Mouse (Mus musculus): ENCODE data around the gene Paqr3. TPM values are rescaled to one million over a fixed set of nuclear protein-coding genes. Genes with fewer than 3 reads are reported as not detected.

Paqr3 gene
- 22.3 and 25.3 TPM in 2 replicates for polyA plus RNA-seq (2014; fragmentation: Nextera tagmentation; extraction: Ambion mirVana)

DNA sequence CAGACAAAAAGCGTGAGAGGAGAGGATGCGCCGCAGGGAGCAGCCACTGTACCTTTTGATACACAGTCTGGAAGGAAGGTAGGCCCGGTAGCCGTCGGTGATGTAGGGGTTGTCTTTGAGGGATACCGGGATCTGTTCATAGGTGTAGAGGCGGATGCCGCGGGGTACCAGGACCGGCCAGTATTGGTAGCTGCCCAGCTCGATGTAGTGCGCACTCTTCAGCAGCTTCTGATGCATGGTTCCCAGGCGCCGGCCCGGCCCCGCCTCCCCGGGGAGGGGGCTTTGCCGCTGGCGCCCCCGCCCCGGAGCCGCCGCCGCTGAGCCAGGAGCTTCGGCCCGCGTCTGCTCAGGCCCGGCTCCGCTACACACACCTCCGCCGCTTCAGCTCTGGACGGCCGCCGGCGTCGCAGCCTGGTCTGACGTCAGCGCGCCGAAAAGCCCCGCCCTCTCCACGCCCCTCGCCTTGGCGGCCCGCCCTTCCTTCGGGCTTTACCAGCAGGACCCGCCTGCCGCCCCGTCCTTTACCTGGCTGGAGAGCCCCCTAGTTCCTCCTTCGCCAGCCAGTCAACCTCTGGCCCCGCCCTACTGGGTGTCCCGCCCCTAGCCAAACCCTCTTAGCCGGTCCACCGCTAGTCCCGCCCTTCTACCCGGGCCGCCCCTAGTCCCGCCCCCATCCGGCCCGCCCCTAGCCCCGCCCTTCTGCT is at the start of gene Paqr3:
Paqr3 (minus strand) TSS at position 390 of the 704 bp plus-strand sequence.
- Histone ChIP-seq H3K9ac (replicated peaks; ENCODE audit: low read depth, low read length) (peak within 1 kb of the TSS; percentile 75), H3K4me1 (ENCODE audit: control insufficient read depth, insufficient read depth, low read length) (peaks cover 17% of the 10 kb centered on the region), H3K36me3 (ENCODE audit: control insufficient read depth, insufficient read depth, low read length) (0 out of 2 replicates have a peak, but pooled peaks cover 3% of the 10 kb centered on the region), H3K27me3 (ENCODE audit: control insufficient read depth, insufficient read depth, low read length) (no peaks in the 10 kb centered on the region), H3K27ac (ENCODE audit: low read depth, low read length) (peak within 1 kb of the TSS; percentile 75), H3K4me2 (ENCODE audit: low read depth, low read length) (peak within 1 kb of the TSS; percentile 71), H3K4me3 (ENCODE audit: low read depth, low read length) (peak within 1 kb of the TSS; percentile 60), H3K9me3 (ENCODE audit: control insufficient read depth, low read length) (no peaks in the 10 kb centered on the region)
- under 1% methylated on average over 40 of the region's 62 CpGs for WGBS
- peak; percentile 98 for ATAC-seq (ENCODE audit: low read depth)

DNA sequence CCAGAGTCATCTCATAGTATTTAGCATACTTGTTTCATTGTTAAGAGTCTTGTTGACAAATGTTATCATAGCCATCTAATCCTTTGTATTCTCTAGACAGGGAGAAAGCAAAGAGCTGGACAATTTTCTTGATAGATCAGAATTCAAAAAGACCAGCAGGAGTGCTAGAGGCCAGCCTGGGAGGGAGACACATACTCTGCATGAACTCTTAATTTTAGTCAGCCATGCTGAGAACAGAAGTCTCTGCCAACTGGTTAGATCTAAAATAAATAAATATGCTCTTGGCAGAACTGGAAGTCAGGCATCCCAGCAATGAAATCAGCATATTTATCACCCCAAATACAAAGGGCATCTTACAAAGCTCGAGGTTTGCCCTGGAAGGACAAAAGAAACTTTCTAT is 43.3 kb upstream of the Paqr3 start:
- WGBS = 7% methylated on average over 1 of the region's 1 CpGs
- no peaks in the 10 kb centered on the region for H3K4me1 ChIP-seq (ENCODE audit: control insufficient read depth, insufficient read depth, low read length)
- ATAC-seq (ENCODE audit: low read depth) = no peak

DNA sequence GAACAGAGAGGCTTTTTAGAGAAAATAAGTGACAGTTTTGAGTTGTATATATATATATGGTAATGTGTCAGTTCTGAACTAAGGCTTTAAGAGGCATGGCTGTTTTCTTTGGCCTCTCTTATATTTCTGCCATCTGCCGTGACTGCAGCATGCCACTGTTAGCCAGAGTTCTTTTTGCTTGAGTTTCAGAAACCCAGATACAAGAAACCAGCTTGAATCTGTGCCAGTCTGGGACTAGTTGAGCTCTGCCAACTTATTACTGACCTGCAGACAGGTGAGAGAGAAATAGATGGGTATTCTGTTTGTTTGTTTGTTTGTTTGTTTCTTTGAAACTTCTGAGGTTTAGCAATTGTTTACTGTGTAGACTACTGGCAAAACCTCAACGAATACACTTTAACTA is 23.9 kb upstream of the Paqr3 start:
- H3K27me3 ChIP-seq (ENCODE audit: control insufficient read depth, insufficient read depth, low read length) = no peaks in the 10 kb centered on the region
- no peaks in the 10 kb centered on the region for H3K4me1 ChIP-seq (ENCODE audit: control insufficient read depth, insufficient read depth, low read length)
- no peak overlapping the region for H3K4me3 ChIP-seq (ENCODE audit: low read depth, low read length)
- 81% methylated on average over 2 of the region's 2 CpGs for WGBS
- H3K27ac ChIP-seq (ENCODE audit: low read depth, low read length) = no peak overlapping the region
- no peaks in the 10 kb centered on the region for H3K9me3 ChIP-seq (ENCODE audit: control insufficient read depth, low read length)
- H3K36me3 ChIP-seq (ENCODE audit: control insufficient read depth, insufficient read depth, low read length) = no peaks in the 10 kb centered on the region
- no peak overlapping the region for H3K4me2 ChIP-seq (ENCODE audit: low read depth, low read length)
- ATAC-seq (ENCODE audit: low read depth) = no peak
- no peak overlapping the region for H3K9ac ChIP-seq (replicated peaks; ENCODE audit: low read depth, low read length)

More for the DNA sequence above, 43.3 kb upstream of the Paqr3 start:
- Histone ChIP-seq H3K27me3 (ENCODE audit: control insufficient read depth, insufficient read depth, low read length) (no peaks in the 10 kb centered on the region; the same call in 1 of the 2 replicates), H3K27ac (ENCODE audit: low read depth, low read length) (no peak overlapping the region), H3K4me3 (ENCODE audit: low read depth, low read length) (no peak overlapping the region), H3K4me2 (ENCODE audit: low read depth, low read length) (no peak overlapping the region), H3K9me3 (ENCODE audit: control insufficient read depth, low read length) (no peaks in the 10 kb centered on the region), H3K36me3 (ENCODE audit: control insufficient read depth, insufficient read depth, low read length) (no peaks in the 10 kb centered on the region), H3K9ac (replicated peaks; ENCODE audit: low read depth, low read length) (no peak overlapping the region)

DNA sequence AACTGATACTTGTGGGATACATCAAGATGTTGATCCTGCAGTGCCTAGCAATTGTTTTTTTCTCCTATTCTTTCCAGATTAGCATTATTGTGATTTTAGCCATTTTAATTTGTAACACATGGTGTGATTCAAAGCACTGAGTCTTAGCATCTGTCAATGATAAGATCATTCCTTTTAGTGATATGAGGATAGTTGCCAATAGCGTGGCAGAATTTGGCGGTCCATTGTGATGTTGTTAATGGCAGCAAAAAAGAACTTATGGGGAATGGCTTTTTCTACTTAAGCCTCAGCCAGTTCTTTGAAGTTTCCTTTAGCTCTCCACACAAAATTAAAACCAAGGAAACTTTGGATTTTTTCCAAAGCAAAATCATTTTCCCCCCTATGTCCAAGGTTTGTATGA is 18.2 kb upstream of the Paqr3 start:
- no peak for ATAC-seq (ENCODE audit: low read depth)

DNA sequence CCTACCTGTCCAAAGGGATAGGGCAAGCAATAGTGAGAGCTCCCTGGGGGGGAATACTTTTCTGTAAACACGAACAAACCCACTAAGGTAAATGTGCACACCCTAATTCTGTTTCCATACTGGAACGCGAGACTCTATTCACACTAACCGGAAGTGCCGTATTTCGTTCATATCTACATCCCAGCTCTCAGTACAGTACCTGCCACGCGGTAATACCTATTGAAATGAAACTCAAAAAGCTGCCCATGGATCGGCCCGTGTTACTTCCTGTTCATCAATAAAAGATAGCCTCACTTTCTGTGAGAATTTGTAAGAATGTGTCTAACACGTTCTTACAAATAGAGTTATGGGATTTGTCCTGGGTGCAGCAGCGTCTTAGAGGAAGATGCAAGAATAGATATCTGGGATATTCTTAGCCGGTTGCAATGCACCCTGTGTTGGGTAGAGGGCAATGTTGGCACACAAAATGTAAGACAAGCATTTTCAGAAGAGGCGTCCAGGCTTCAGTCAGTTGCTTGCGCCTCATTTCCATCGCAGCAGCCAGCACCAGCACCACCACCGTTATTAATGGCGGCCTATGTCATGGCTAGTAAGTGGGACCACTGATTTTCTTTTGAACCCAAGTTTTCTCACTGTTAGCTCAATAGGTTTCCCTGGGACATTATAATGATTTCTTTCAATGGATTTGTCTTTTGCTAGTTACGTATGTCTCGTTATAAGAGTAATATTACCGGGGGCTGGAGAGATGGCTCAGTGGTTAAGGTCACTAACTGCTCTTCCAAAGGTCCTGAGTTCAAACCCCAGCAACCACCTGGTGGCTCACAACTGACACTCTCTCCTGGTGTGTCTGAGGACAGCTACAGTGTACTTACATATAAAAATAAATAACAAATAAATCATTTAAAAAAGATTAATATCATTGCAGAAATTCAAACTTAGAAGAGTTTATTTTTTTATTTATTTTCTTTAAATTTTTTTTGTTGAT is 17.1 kb upstream of the Paqr3 start:
- Histone ChIP-seq H3K27ac (ENCODE audit: low read depth, low read length) (no peak overlapping the region), H3K9ac (replicated peaks; ENCODE audit: low read depth, low read length) (no peak overlapping the region), H3K4me1 (ENCODE audit: control insufficient read depth, insufficient read depth, low read length) (no peaks in the 10 kb centered on the region), H3K4me3 (ENCODE audit: low read depth, low read length) (no peak overlapping the region), H3K9me3 (ENCODE audit: control insufficient read depth, low read length) (no peaks in the 10 kb centered on the region), H3K4me2 (ENCODE audit: low read depth, low read length) (no peak overlapping the region; the same call in 1 of the 2 replicates), H3K36me3 (ENCODE audit: control insufficient read depth, insufficient read depth, low read length) (no peaks in the 10 kb centered on the region), H3K27me3 (ENCODE audit: control insufficient read depth, insufficient read depth, low read length) (no peaks in the 10 kb centered on the region)
- WGBS = 44% methylated on average over 21 of the region's 21 CpGs
- ATAC-seq (ENCODE audit: low read depth) = peak; percentile 77

More for the DNA sequence above, 18.2 kb upstream of the Paqr3 start:
- no peaks in the 10 kb centered on the region for H3K27me3 ChIP-seq (ENCODE audit: control insufficient read depth, insufficient read depth, low read length)
- no peak overlapping the region for H3K27ac ChIP-seq (ENCODE audit: low read depth, low read length)
- H3K4me3 ChIP-seq (ENCODE audit: low read depth, low read length) = no peak overlapping the region
- H3K9me3 ChIP-seq (ENCODE audit: control insufficient read depth, low read length) = no peaks in the 10 kb centered on the region
- H3K36me3 ChIP-seq (ENCODE audit: control insufficient read depth, insufficient read depth, low read length) = no peaks in the 10 kb centered on the region
- no peak overlapping the region for H3K4me2 ChIP-seq (ENCODE audit: low read depth, low read length)
- H3K9ac ChIP-seq (replicated peaks; ENCODE audit: low read depth, low read length) = no peak overlapping the region
- no peaks in the 10 kb centered on the region for H3K4me1 ChIP-seq (ENCODE audit: control insufficient read depth, insufficient read depth, low read length)
- 91% methylated on average over 2 of the region's 2 CpGs for WGBS

DNA sequence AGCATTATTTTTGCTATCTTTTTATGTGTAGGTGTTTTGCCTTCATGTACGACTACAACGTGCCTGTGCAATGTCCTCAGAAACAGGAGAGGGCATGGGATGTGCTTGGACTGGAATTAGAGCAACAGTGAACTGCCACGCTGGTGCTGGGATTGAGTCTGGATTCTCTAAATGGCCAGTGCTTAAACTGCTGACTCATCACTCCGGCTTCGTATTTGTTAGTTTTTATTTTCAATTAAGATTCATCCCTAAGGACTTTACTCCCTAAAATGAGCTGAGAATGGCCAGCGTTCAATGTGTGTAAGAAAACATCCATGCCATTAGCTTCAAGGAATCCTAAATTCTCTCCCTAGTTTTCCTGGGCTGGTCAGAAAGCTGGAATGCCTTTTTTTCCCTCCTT is 15.9 kb upstream of the Paqr3 start:
- no peaks in the 10 kb centered on the region for H3K36me3 ChIP-seq (ENCODE audit: control insufficient read depth, insufficient read depth, low read length)
- H3K4me1 ChIP-seq (ENCODE audit: control insufficient read depth, insufficient read depth, low read length) = no peaks in the 10 kb centered on the region
- H3K4me3 ChIP-seq (ENCODE audit: low read depth, low read length) = no peak overlapping the region
- no peaks in the 10 kb centered on the region for H3K27me3 ChIP-seq (ENCODE audit: control insufficient read depth, insufficient read depth, low read length)
- H3K9ac ChIP-seq (replicated peaks; ENCODE audit: low read depth, low read length) = no peak overlapping the region
- no peak overlapping the region for H3K27ac ChIP-seq (ENCODE audit: low read depth, low read length)
- 74% methylated on average over 6 of the region's 6 CpGs for WGBS
- H3K9me3 ChIP-seq (ENCODE audit: control insufficient read depth, low read length) = no peaks in the 10 kb centered on the region
- H3K4me2 ChIP-seq (ENCODE audit: low read depth, low read length) = no peak overlapping the region
- no peak for ATAC-seq (ENCODE audit: low read depth)

DNA sequence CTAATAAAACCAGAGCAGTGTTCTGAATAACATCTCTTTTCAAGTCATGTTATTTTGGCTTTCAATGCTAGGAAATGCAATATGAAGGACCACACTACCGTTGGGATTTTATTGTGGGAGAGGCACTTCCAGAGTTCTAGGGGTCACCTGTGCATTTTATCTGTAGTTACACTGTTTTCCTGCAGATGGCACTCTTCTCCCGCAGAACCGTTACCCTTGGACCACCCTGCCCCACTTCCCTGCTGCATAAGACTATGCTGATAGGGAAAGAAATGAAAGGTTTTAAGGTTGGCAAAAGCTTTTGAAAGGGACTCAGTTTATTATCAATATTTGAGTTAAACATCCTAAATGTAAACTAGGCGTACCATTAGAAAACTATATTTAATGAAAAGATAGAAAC is 14.6 kb upstream of the Paqr3 start:
- Histone ChIP-seq H3K4me3 (ENCODE audit: low read depth, low read length) (no peak overlapping the region), H3K9ac (replicated peaks; ENCODE audit: low read depth, low read length) (no peak overlapping the region), H3K4me1 (ENCODE audit: control insufficient read depth, insufficient read depth, low read length) (no peaks in the 10 kb centered on the region), H3K27ac (ENCODE audit: low read depth, low read length) (no peak overlapping the region), H3K4me2 (ENCODE audit: low read depth, low read length) (no peak overlapping the region), H3K27me3 (ENCODE audit: control insufficient read depth, insufficient read depth, low read length) (no peaks in the 10 kb centered on the region), H3K9me3 (ENCODE audit: control insufficient read depth, low read length) (no peaks in the 10 kb centered on the region), H3K36me3 (ENCODE audit: control insufficient read depth, insufficient read depth, low read length) (no peaks in the 10 kb centered on the region)
- peak; percentile 85 for ATAC-seq (ENCODE audit: low read depth)
- 18% methylated on average over 4 of the region's 4 CpGs for WGBS

DNA sequence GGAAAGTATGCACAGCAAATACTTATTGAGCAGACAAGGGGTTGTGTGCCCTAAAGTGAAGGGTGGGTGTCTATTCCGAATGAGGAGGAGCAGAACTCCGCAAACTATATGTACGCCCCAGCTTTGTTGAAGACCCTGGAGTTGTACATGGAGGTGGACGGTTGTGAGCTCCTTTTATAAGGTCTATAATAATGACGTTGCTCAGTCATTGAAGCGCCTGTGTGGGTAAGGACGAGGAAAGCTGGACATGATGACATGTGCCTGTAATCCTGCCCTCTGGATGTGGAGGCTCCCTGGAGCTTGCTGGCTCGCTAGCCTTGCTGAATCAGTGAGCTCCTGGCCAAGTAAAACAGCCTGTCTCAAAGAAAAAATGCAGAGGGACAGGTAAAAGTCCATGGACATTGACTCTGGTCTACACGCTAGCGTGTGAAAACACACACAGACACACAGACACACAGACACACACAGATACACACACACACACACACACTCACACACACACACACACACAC is 14.1 kb upstream of the Paqr3 start:
- H3K36me3 ChIP-seq (ENCODE audit: control insufficient read depth, insufficient read depth, low read length) = no peaks in the 10 kb centered on the region
- no peaks in the 10 kb centered on the region for H3K9me3 ChIP-seq (ENCODE audit: control insufficient read depth, low read length)
- no peaks in the 10 kb centered on the region for H3K27me3 ChIP-seq (ENCODE audit: control insufficient read depth, insufficient read depth, low read length)
- ATAC-seq (ENCODE audit: low read depth) = no peak
- H3K4me3 ChIP-seq (ENCODE audit: low read depth, low read length) = no peak overlapping the region
- 75% methylated on average over 10 of the region's 10 CpGs for whole genome bisulfite sequencing
- no peak overlapping the region for H3K4me2 ChIP-seq (ENCODE audit: low read depth, low read length)
- no peak overlapping the region for H3K9ac ChIP-seq (replicated peaks; ENCODE audit: low read depth, low read length)
- H3K27ac ChIP-seq (ENCODE audit: low read depth, low read length) = no peak overlapping the region
- no peaks in the 10 kb centered on the region for H3K4me1 ChIP-seq (ENCODE audit: control insufficient read depth, insufficient read depth, low read length)
